Mouse (Mus musculus) B cell, adult 67 days (primary cell): ENCODE measurements around the gene Gm14295. TPM values are rescaled to one million over a fixed set of nuclear protein-coding genes. Genes with fewer than 3 reads are reported as not detected.

Experiments
- total RNA-seq, 2 experiments: library from RNA; stranded (reverse); gene quantifications; 4 replicates each; pipeline ENCODE4 v1.2.4; 2023

The Gm14295 gene
- 1 to 10 TPM; 2.6 to 5.9 TPM for total RNA-seq

DNA sequence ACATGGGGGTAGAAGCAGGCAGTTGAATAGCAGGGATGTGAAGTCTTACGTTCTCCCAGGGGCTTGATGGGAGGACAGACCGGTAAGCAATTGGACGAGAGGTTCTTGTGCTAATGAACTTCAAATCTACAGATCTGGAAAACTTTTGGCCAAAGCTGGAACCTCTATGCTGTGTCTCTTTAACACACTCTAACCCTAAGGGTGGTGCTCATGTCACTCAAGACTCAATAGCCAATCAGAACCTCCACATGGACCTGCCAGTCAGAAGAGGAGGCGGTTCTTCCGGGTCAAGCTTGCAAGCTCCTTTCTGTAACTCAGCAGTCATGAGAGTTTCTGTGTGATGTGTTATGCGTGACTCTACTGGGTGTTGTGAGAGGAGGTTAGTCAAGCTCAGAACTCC is at the start of gene Gm14295:
Gene Gm14295, plus strand, starts transcription at position 301 of the 400 bp plus-strand sequence.

GRCm38 (mm10) chr2:176830840-176831239 is 32.4 kb downstream of the Gm14295 start, which contains the start of gene Gm14408:
Gene Gm14408, plus strand, starts transcription at chr2:176831140.

Other genes with a start within 250 kb of the Gm14295 start
- gene Gm14308, start 162.3 kb upstream of the Gm14295 start, total RNA-seq: 1 to 10 TPM; 2.3 to 2.5 TPM
- gene Zfp973, start 128.1 kb upstream of the Gm14295 start, total RNA-seq: 1 to 10 TPM; 4.2 to 7.2 TPM
- 1 to 10 TPM; 1.8 to 5.5 TPM for gene Gm14305, start 90.3 kb upstream of the Gm14295 start, total RNA-seq
- gene Gm14408, start 32.5 kb downstream of the Gm14295 start, total RNA-seq: not detected
- 1 to 10 TPM in 1 of 2 experiments, under 1 TPM in 1; 0.56 to 1.6 TPM for gene Gm14296, start 129.2 kb downstream of the Gm14295 start, total RNA-seq
- gene Gm14419, start 202.3 kb downstream of the Gm14295 start, total RNA-seq: 1 to 10 TPM; 2.4 to 7.1 TPM